Mouse (Mus musculus) CD4-positive naive resting alpha-beta T cell, adult 57 days (primary cell): ENCODE data around the gene Cope. TPM values are rescaled to one million over a fixed set of nuclear protein-coding genes. Genes with fewer than 3 reads are reported as not detected.

ENCODE experiments used
- total RNA-seq: library from RNA; stranded (reverse); gene quantifications from one replicate; pipeline ENCODE4 v1.2.4, GENCODE M21; 2023

The Cope gene
- 98.9 TPM for total RNA-seq

GRCm38 (mm10) chr8:70302358-70302890 lies at the start of gene Cope, which contains the start of gene Ddx49:
TSS of gene Cope (plus strand) at chr8:70302518.
TSS of gene Ddx49 (minus strand) at chr8:70302489.

GRCm38 (mm10) chr8:70282603-70283135 lies 19.6 kb upstream of the Cope start, which contains the start of gene Homer3:
TSS of gene Homer3 (plus strand) at chr8:70282827.

GRCm38 (mm10) chr8:70315624-70316510 lies 13.5 kb downstream of the Cope start, which contains the start of gene Cers1:
TSS of gene Cers1 (plus strand) at chr8:70315775.

GRCm38 (mm10) chr8:70329124-70329834 lies 27.0 kb downstream of the Cope start, which contains the start of gene Gdf1:
TSS of gene Gdf1 (plus strand) at chr8:70329817.

GRCm38 (mm10) chr8:70353194-70353817 lies 51.0 kb downstream of the Cope start, which contains the start of gene Upf1:
TSS of gene Upf1 (minus strand) at chr8:70353278.

Other genes starting within 250 kb of the Cope start
- not detected for gene Tm6sf2, start 229.6 kb upstream of the Cope start, total RNA-seq
- not detected for gene Hapln4, start 219.1 kb upstream of the Cope start, total RNA-seq
- not detected for gene Ncan, start 181.6 kb upstream of the Cope start, total RNA-seq
- 33.8 TPM for gene Nr2c2ap, start 171.2 kb upstream of the Cope start, total RNA-seq
- gene Rfxank, start 163.4 kb upstream of the Cope start, total RNA-seq = 30.7 TPM
- gene Borcs8, start 163.0 kb upstream of the Cope start, total RNA-seq = 52.4 TPM
- gene Mef2b, start 162.8 kb upstream of the Cope start, total RNA-seq = 5.2 TPM
- gene Tmem161a, start 130.2 kb upstream of the Cope start, total RNA-seq = 55.5 TPM
- gene Slc25a42, start 90.2 kb upstream of the Cope start, total RNA-seq = 11.7 TPM
- gene Sugp2, start 68.3 kb upstream of the Cope start, total RNA-seq = 65.2 TPM
- 12.2 TPM for gene Armc6, start 68.1 kb upstream of the Cope start, total RNA-seq
- 6.7 TPM for gene Homer3, start 19.7 kb upstream of the Cope start, total RNA-seq
- 85.5 TPM for gene Ddx49, start within 50 bp of the Cope start, total RNA-seq
- not detected for gene Cers1, start 13.3 kb downstream of the Cope start, total RNA-seq
- not detected for gene Gdf1, start 27.3 kb downstream of the Cope start, total RNA-seq
- 89.0 TPM for gene Upf1, start 50.8 kb downstream of the Cope start, total RNA-seq
- gene Comp, start 71.0 kb downstream of the Cope start, total RNA-seq = 0.83 TPM
- gene Crtc1, start 137.1 kb downstream of the Cope start, total RNA-seq = 28.3 TPM
- gene Klhl26, start 174.4 kb downstream of the Cope start, total RNA-seq = 8.8 TPM
- not detected for gene Tmem59l, start 184.8 kb downstream of the Cope start, total RNA-seq
- gene Crlf1, start 190.6 kb downstream of the Cope start, total RNA-seq = not detected
- 58.5 TPM for gene Rex1bd, start 204.2 kb downstream of the Cope start, total RNA-seq
- 3,579 TPM for gene Uba52, start 208.3 kb downstream of the Cope start, total RNA-seq
- 280 TPM for gene Fkbp8, start 225.2 kb downstream of the Cope start, total RNA-seq
- 55.7 TPM for gene Kxd1, start 225.4 kb downstream of the Cope start, total RNA-seq
- gene Ell, start 236.9 kb downstream of the Cope start, total RNA-seq = 33.6 TPM